Mouse (Mus musculus): ENCODE data around the gene Cep104.

Cep104 gene

DNA sequence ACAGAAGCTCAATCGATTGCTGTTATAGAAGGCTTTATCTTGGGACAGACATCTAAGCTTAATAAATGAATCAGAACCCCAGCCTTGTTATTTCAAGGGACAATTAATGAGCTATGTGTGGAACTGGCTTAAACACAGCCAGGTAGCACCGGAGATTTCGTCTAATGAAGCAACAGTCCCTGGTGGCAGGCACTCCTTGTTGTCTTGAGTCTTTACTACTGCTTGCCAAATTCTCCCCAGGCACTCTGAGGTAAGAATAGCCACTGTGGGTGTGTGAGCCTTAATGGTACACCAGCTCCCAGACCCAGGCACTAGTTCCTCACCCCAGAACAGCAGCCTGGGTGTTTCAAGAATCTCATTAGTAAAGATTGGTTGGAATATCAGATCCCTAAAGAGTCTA, 76.4 kb downstream of the Cep104 start:
- no peak for DNase-seq

DNA sequence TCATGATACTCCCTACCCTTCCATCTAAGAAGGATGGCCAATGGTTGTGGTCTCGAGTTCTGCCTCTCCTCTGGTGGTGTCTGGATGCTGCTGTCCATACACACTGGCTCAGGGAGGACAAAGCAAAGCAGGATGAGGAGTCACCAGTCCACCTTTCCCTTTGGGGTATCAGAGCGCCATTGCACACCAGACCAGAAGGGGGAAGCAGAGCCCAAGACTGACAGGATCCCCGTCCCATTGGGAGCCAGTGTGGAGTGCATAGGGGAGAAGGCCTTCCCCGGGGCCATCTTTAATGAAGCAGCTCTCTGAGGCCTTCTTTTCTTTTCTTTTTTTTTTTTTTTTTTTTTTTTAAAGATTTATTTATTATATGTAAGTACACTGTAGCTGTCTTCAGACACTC, 78.1 kb downstream of the Cep104 start:
- no peak for DNase-seq

DNA sequence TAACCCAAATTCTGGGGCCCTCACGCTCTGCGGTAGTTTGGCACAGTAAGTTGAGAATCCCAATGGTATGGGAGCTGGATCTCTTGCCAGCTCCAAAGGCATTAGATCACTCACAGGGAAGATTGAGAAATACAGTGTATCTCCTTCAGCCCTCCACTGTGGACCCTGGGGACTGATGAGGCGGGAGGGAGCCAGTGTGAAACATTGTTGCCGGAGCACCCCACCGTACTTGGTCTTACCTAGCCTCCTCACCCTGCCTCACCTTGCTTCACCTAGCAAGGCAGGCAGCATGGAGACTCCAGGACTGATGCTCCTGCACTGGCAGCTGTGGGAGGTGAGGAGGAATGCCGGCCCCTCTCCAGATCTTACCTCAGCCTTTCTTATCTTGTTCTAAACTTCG, 80.5 kb downstream of the Cep104 start:
- no peak for DNase-seq

DNA sequence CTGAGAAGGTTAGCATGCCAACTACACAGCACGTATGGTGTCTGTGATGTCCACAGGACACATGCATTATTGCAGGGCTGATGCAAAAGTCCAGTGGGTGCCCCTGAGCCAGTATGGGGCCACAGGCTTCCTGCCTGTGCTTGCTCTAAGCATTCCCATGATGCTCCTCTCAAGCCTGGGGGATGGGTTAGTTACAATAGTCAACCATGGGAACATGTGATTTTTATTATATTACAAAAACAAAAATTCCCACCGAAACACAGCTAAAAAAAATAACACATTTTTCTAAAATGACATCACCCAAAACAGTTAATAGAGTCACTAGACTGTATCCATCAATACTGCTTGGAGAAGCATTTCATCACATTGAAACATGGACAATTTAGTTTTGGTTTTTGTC, 81.1 kb downstream of the Cep104 start:
- DNase-seq = no peak

DNA sequence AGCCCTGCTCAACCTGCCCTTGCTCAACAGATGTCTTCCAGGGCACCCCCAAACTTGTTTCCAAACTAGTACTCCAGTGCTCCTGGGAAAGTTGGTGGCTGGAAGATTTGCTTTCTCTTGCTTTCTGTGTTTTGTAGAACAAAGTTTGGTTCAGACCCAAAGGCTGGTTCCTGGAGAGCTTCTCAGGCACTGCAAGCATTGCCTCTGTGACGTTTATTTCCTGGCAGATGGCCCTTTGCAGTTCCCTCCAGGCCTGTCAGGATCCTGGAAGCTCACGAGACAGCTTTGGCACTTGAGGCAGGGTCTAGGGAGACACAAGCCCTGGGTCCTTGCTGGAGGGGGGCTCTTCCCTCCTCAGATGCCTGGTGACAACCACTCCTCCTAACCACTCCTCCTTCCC, 81.7 kb downstream of the Cep104 start:
- DNase-seq = no peak

DNA sequence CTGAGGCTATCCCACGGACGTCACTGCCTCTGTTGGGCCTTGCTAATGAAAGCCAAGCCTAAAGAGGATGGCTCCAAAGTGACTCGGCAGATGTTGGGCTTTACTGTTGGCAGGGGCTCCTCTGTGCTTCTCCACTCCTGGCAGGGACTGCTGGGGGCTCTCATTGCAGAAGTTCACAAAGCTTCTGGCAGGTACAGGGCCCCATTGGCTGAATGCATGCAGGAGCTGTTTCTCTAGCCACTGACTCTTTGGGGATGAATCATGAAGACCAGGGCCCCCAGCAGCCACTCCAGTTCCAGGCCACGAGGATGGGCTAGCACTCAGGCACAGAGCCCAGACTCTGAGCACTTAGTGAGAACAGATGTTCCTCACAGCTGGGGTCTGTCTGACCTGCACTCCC, 82.7 kb downstream of the Cep104 start:
- no peak for DNase-seq

Data from kidney, postnatal 14 days (tissue).